Mouse (Mus musculus): ENCODE data around the gene Stoml1.

DNA sequence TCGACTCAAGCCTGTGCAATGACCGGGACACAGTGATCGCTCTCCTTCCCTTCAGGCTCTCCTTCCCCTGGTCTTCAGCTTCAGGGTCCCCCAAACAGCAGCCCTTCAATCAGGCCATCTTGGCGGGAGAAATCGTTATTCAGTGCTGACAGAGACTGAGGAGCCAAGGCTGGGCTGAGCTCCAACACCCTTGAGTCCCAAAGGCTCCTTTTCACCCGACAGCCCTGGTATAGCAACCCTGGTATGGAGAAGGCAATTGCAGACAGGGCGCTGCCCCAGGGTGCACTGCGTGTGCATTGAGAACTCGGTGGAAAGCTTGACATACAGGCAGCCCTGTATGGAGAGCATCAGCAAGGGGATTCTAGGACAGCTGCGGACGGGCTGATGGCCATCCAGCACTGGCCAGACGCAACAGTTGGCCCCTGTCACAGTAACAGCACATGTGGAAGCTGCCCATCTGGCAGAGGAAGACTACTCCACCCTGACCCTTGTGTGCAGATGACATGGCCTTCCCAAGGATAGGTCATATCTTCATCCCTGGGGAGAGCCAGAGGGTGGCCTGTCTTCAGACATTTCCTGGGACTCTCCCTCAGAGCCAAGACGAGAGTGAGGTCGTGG is 57.2 kb downstream of the Stoml1 start:
- TF ChIP-seq ZNF384 (IDR thresholded peaks at IDR 0.05; ENCODE audit: low read depth, low read length) (no peak), CHD2 (IDR thresholded peaks at IDR 0.05; ENCODE audit: low read depth, low read length) (no peak), HCFC1 (IDR thresholded peaks at IDR 0.05; ENCODE audit: borderline replicate concordance, insufficient read depth, low read length) (no peak), MAFK (IDR thresholded peaks at IDR 0.05; ENCODE audit: insufficient read depth, low read depth, low read length) (no peak), ZC3H11A (IDR thresholded peaks at IDR 0.05; ENCODE audit: borderline replicate concordance, low read depth, low read length) (no peak)

Data from ES-E14 (cell line).